Mouse (Mus musculus) small intestine, adult 2 months (tissue): Measurements from ENCODE around the gene Cd320.

ENCODE experiments used
- CTCF ChIP-seq: fragments of 200-500 bp; IDR thresholded peaks from 2 replicates; pipeline ENCODE4 v1.5.1; 2012; ENCODE audit warnings: low read depth, mild to moderate bottlenecking, control low read depth, inconsistent platforms, low read length, moderate library complexity, mixed read lengths; ENCODE audit not compliant: insufficient replicate concordance, insufficient read length; ENCODE audit errors: extremely low read depth
- POLR2A ChIP-seq: fragments of 200-500 bp; IDR thresholded peaks from 2 replicates; pipeline ENCODE4 v1.6.1; 2012; ENCODE audit warnings: low read depth, mild to moderate bottlenecking, control low read depth, inconsistent platforms, low read length, moderate library complexity

- TF ChIP-seq CTCF, result no peak
- no peak for TF ChIP-seq POLR2A
These were observed 35.6 kb upstream of the Cd320 start for GRCm38 (mm10) chr17:33807181-33807888.
